Mouse (Mus musculus) heart, adult 2 months (tissue): Measurements from ENCODE around the gene Gm9944. TPM values are rescaled to one million over a fixed set of nuclear protein-coding genes. Genes with fewer than 3 reads are reported as not detected.

Experiments
- DNase-seq, 2 experiments: peaks; one replicate each; pipeline ENCODE4 v3.0.0; 2021
- H3K27ac ChIP-seq: fragments of 200-600 bp; 2 replicates; pipeline ENCODE4 v1.8.1; 2022
- H3K27me3 ChIP-seq: fragments of 200-500 bp; 2 replicates; pipeline ENCODE4 v1.6.1; 2012; ENCODE audit warnings: mild to moderate bottlenecking, low read length, inconsistent platforms, mixed read lengths; ENCODE audit not compliant: control insufficient read depth, insufficient read depth
- H3K36me3 ChIP-seq: fragments of 200-500 bp; 2 replicates; pipeline ENCODE4 v1.6.1; 2012; ENCODE audit warnings: low read length, inconsistent platforms; ENCODE audit not compliant: control insufficient read depth, insufficient read depth
- H3K4me1 ChIP-seq: fragments of 200-500 bp; 2 replicates; pipeline ENCODE4 v1.6.1; 2011; ENCODE audit warnings: low read length; ENCODE audit not compliant: control insufficient read depth, insufficient read depth
- H3K4me3 ChIP-seq: fragments of 200-600 bp; 2 replicates; pipeline ENCODE4 v1.8.1; 2022
- H3K79me2 ChIP-seq: fragments of 200-500 bp; replicated peaks from 2 replicates; pipeline ENCODE4 v1.6.1; 2012; ENCODE audit warnings: mild to moderate bottlenecking, inconsistent platforms, low read length, moderate library complexity, mixed read lengths; ENCODE audit not compliant: control insufficient read depth, insufficient read depth
- H3K9ac ChIP-seq: fragments of 200-500 bp; 2 replicates; pipeline ENCODE4 v1.6.1; 2012; ENCODE audit warnings: low read depth, mild to moderate bottlenecking, control low read depth, inconsistent platforms, low read length, mixed read lengths
- CTCF ChIP-seq: fragments of 200-600 bp; IDR thresholded peaks from 2 replicates; pipeline ENCODE4 v1.8.1; 2022; ENCODE audit warnings: antibody characterized with exemption, mild to moderate bottlenecking, moderate library complexity
- EP300 ChIP-seq: fragments of 200-500 bp; IDR thresholded peaks from 2 replicates; pipeline ENCODE4 v1.6.1; 2011; ENCODE audit warnings: low read depth, low read length, control low read depth; ENCODE audit not compliant: insufficient read depth
- POLR2A ChIP-seq: fragments of 200-500 bp; IDR thresholded peaks from 2 replicates; pipeline ENCODE4 v1.6.1; 2011; ENCODE audit warnings: mild to moderate bottlenecking, low read depth, low read length, control low read depth; ENCODE audit not compliant: insufficient read depth
- WGBS: fragments of 180-500 bp; shearing (Covaris S2); methylation state at CpG from one replicate; pipeline ENCODE4 v1.1.7; 2018; 5-methylcytosine and 5-hydroxymethylcytosine counted together
- intact Hi-C: fragments of 180-260 bp; cut with DNase I; formaldehyde crosslinking; loops from one replicate; pipeline ENCODE4 v1.15.1; 2025
- polyA plus RNA-seq: library from polyadenylated mRNA; depleted of rRNA; stranded (reverse); fragments of >200 nt; gene quantifications from 2 replicates; pipeline ENCODE4 v1.2.3, GENCODE M21; 2012
- total RNA-seq, 2 experiments: library from RNA; stranded (reverse); gene quantifications; 2 replicates each; pipeline ENCODE4 v1.2.3; 2021

Gene Gm9944
- total and polyA plus RNA-seq, 3 experiments, result not detected

- intact Hi-C loops, result no loop called here
- Histone ChIP-seq H3K9ac (no peak overlapping the region), H3K79me2 (no peaks in the 10 kb centered on the region), H3K4me1 (no peaks in the 10 kb centered on the region), H3K4me3 (no peak overlapping the region), H3K27me3 (no peaks in the 10 kb centered on the region), H3K36me3 (no peaks in the 10 kb centered on the region), H3K27ac (no peak overlapping the region)
- 68% methylated on average over 1 of the region's 1 CpGs for WGBS
- no peak for DNase-seq
- TF ChIP-seq CTCF, result no peak
Observed at GRCm38 (mm10) chr4:144441582-144441981, 11.5 kb downstream of the Gm9944 start.

GRCm38 (mm10) chr4:144441095-144441494 is 12.0 kb downstream of the Gm9944 start:
- no peaks in the 10 kb centered on the region for H3K79me2 ChIP-seq
- WGBS, result 89% methylated on average over 4 of the region's 4 CpGs
- intact Hi-C loops, result no loop called here
- no peaks in the 10 kb centered on the region for H3K4me1 ChIP-seq
- no peaks in the 10 kb centered on the region for H3K27me3 ChIP-seq
- H3K27ac ChIP-seq, result no peak overlapping the region
- no peak overlapping the region for H3K9ac ChIP-seq
- no peak for DNase-seq
- H3K36me3 ChIP-seq, result no peaks in the 10 kb centered on the region
- TF ChIP-seq EP300 (no peak), POLR2A (no peak), CTCF (no peak)
- no peak overlapping the region for H3K4me3 ChIP-seq

- Histone ChIP-seq H3K4me1 (no peaks in the 10 kb centered on the region), H3K4me3 (no peak within 1 kb of the TSS), H3K79me2 (no peaks in the 10 kb centered on the region), H3K27me3 (no peaks in the 10 kb centered on the region), H3K9ac (no peak within 1 kb of the TSS), H3K27ac (no peak within 1 kb of the TSS), H3K36me3 (no peaks in the 10 kb centered on the region)
- intact Hi-C loops, result no loop called here
- TF ChIP-seq CTCF, result no peak
- no peak for TF ChIP-seq EP300
- no peak for TF ChIP-seq POLR2A
- DNase-seq, result no peak
Observed at GRCm38 (mm10) chr4:144438672-144439071, 14.4 kb downstream of the Gm9944 start, which contains the start of gene 1700012P22Rik. TSS of gene 1700012P22Rik (minus strand) at chr4:144438772.

GRCm38 (mm10) chr4:144433216-144433615 is 19.9 kb downstream of the Gm9944 start:
- Histone ChIP-seq H3K79me2 (no peaks in the 10 kb centered on the region), H3K9ac (no peak overlapping the region), H3K27me3 (no peaks in the 10 kb centered on the region), H3K4me3 (no peak overlapping the region), H3K27ac (no peak overlapping the region), H3K36me3 (no peaks in the 10 kb centered on the region), H3K4me1 (no peaks in the 10 kb centered on the region)
- intact Hi-C loops, result no loop called here
- DNase-seq, result no peak
- 80% methylated on average over 5 of the region's 5 CpGs for WGBS
- TF ChIP-seq POLR2A, result no peak
- TF ChIP-seq CTCF, result no peak
- no peak for TF ChIP-seq EP300

GRCm38 (mm10) chr4:144430723-144431122 is 22.4 kb downstream of the Gm9944 start:
- no peak for TF ChIP-seq POLR2A
- H3K27ac ChIP-seq, result no peak overlapping the region
- no peak overlapping the region for H3K4me3 ChIP-seq
- H3K36me3 ChIP-seq, result no peaks in the 10 kb centered on the region
- H3K27me3 ChIP-seq, result no peaks in the 10 kb centered on the region
- intact Hi-C loops, result no loop called here
- 77% methylated on average over 2 of the region's 2 CpGs for WGBS
- H3K79me2 ChIP-seq, result no peaks in the 10 kb centered on the region
- H3K4me1 ChIP-seq, result no peaks in the 10 kb centered on the region
- no peak overlapping the region for H3K9ac ChIP-seq
- no peak for DNase-seq

- DNase-seq, result no peak
- no peaks in the 10 kb centered on the region for H3K79me2 ChIP-seq
- H3K4me3 ChIP-seq, result no peak overlapping the region
- no peaks in the 10 kb centered on the region for H3K4me1 ChIP-seq
- no peak overlapping the region for H3K27ac ChIP-seq
- TF ChIP-seq CTCF, result peak; percentile 58
- TF ChIP-seq POLR2A, result no peak
- H3K9ac ChIP-seq, result no peak overlapping the region
- H3K36me3 ChIP-seq, result no peaks in the 10 kb centered on the region
- H3K27me3 ChIP-seq, result no peaks in the 10 kb centered on the region
- WGBS, result 15% methylated on average over 3 of the region's 3 CpGs
- intact Hi-C loops, result no loop called here
Observed at GRCm38 (mm10) chr4:144428868-144429267, 24.2 kb downstream of the Gm9944 start.

- 61% methylated on average over 5 of the region's 5 CpGs for WGBS
Observed at GRCm38 (mm10) chr4:144424590-144424989, 28.5 kb downstream of the Gm9944 start.

More at GRCm38 (mm10) chr4:144424590-144424989, 28.5 kb downstream of the Gm9944 start:
- TF ChIP-seq EP300 (no peak), CTCF (no peak), POLR2A (no peak)
- H3K36me3 ChIP-seq, result no peaks in the 10 kb centered on the region
- no peak overlapping the region for H3K4me3 ChIP-seq
- H3K27ac ChIP-seq, result no peak overlapping the region
- no peaks in the 10 kb centered on the region for H3K4me1 ChIP-seq
- H3K9ac ChIP-seq, result no peak overlapping the region
- H3K27me3 ChIP-seq, result no peaks in the 10 kb centered on the region
- no peaks in the 10 kb centered on the region for H3K79me2 ChIP-seq
- DNase-seq, result no peak
- intact Hi-C loops, result no loop called here
